Mouse (Mus musculus) midbrain, embryonic 12.5 days (tissue): ENCODE data around the gene Itga9. TPM values are rescaled to one million over a fixed set of nuclear protein-coding genes. Genes with fewer than 3 reads are reported as not detected.

Experiments
- ATAC-seq: fragments of 200-750 bp; cut with Nextera tagmentation; 2 replicates; pipeline ENCODE4 v1.8.0; 2017; ENCODE audit warnings: low read depth, moderate TSS enrichment, moderate library complexity; ENCODE audit not compliant: low FRiP score
- H3K27ac ChIP-seq: fragments of 300-500 bp; sonication (generic); replicated peaks from 2 replicates; pipeline ENCODE4 v1.5.1; 2016; ENCODE audit warnings: mild to moderate bottlenecking
- H3K27me3 ChIP-seq: fragments of 300-500 bp; sonication (generic); 2 replicates; pipeline ENCODE4 v1.6.1; 2016; ENCODE audit warnings: mild to moderate bottlenecking
- H3K36me3 ChIP-seq: fragments of 300-500 bp; sonication (generic); 2 replicates; pipeline ENCODE4 v1.6.1; 2016
- H3K4me1 ChIP-seq: fragments of 300-500 bp; sonication (generic); 2 replicates; pipeline ENCODE4 v1.6.1; 2016
- H3K4me2 ChIP-seq: fragments of 300-500 bp; sonication (generic); replicated peaks from 2 replicates; pipeline ENCODE4 v1.6.1; 2016; ENCODE audit warnings: mild to moderate bottlenecking, moderate library complexity
- H3K4me3 ChIP-seq: fragments of 300-500 bp; sonication (generic); 2 replicates; pipeline ENCODE4 v1.5.1; 2016; ENCODE audit warnings: mild to moderate bottlenecking
- H3K9ac ChIP-seq: fragments of 300-500 bp; sonication (generic); replicated peaks from 2 replicates; pipeline ENCODE4 v1.6.1; 2016; ENCODE audit warnings: mild to moderate bottlenecking, moderate library complexity
- H3K9me3 ChIP-seq: fragments of 300-500 bp; sonication (generic); 2 replicates; pipeline ENCODE4 v1.6.1; 2016; ENCODE audit warnings: mild to moderate bottlenecking
- WGBS: fragments of 180-500 bp; shearing (Covaris S2); methylation state at CpG from one replicate; pipeline ENCODE4 v1.1.7; 2016; 5-methylcytosine and 5-hydroxymethylcytosine counted together
- polyA plus RNA-seq: library from polyadenylated mRNA; unstranded; fragments of >200 nt; fragmentation: Nextera tagmentation; extraction: Ambion mirVana; gene quantifications from 2 replicates; pipeline ENCODE4 v1.2.1, GENCODE M21; 2016

Itga9 gene
- polyA plus RNA-seq, 1 experiment from 2014 or later: 10.6 TPM

- Histone ChIP-seq H3K9ac (no peak overlapping the region), H3K27me3 (no peaks in the 10 kb centered on the region), H3K27ac (no peak overlapping the region), H3K4me3 (no peak overlapping the region), H3K36me3 (no peaks in the 10 kb centered on the region), H3K4me2 (no peak overlapping the region), H3K9me3 (no peaks in the 10 kb centered on the region), H3K4me1 (peaks cover 13% of the 10 kb centered on the region)
- WGBS: 67% methylated on average over 10 of the region's 10 CpGs
- ATAC-seq: no peak
Observed at GRCm38 (mm10) chr9:118678759-118679158, 72.3 kb downstream of the Itga9 start.

- H3K4me3 ChIP-seq: no peak overlapping the region
- H3K27me3 ChIP-seq: no peaks in the 10 kb centered on the region
- H3K4me2 ChIP-seq: no peak overlapping the region
- no peak for ATAC-seq
- H3K9ac ChIP-seq: no peak overlapping the region
- 84% methylated on average over 6 of the region's 6 CpGs for WGBS
- H3K9me3 ChIP-seq: no peaks in the 10 kb centered on the region
- H3K36me3 ChIP-seq: no peaks in the 10 kb centered on the region
- no peak overlapping the region for H3K27ac ChIP-seq
- H3K4me1 ChIP-seq: peaks cover 13% of the 10 kb centered on the region
Observed at GRCm38 (mm10) chr9:118681506-118681905, 75.0 kb downstream of the Itga9 start.

- no peak for ATAC-seq
- H3K9ac ChIP-seq: no peak overlapping the region
- peaks cover 9% of the 10 kb centered on the region for H3K4me1 ChIP-seq
- no peak overlapping the region for H3K27ac ChIP-seq
- no peak overlapping the region for H3K4me3 ChIP-seq
- no peak overlapping the region for H3K4me2 ChIP-seq
- no peaks in the 10 kb centered on the region for H3K27me3 ChIP-seq
- H3K9me3 ChIP-seq: no peaks in the 10 kb centered on the region
- 87% methylated on average over 8 of the region's 8 CpGs for WGBS
- H3K36me3 ChIP-seq: no peaks in the 10 kb centered on the region
Observed at GRCm38 (mm10) chr9:118682154-118682553, 75.7 kb downstream of the Itga9 start.

GRCm38 (mm10) chr9:118683507-118683906 is 77.0 kb downstream of the Itga9 start:
- Histone ChIP-seq H3K27me3 (no peaks in the 10 kb centered on the region), H3K4me1 (no peaks in the 10 kb centered on the region), H3K4me2 (no peak overlapping the region), H3K4me3 (no peak overlapping the region), H3K27ac (no peak overlapping the region), H3K36me3 (no peaks in the 10 kb centered on the region), H3K9me3 (no peaks in the 10 kb centered on the region), H3K9ac (no peak overlapping the region)
- WGBS: 94% methylated on average over 7 of the region's 7 CpGs
- no peak for ATAC-seq

GRCm38 (mm10) chr9:118684343-118684742 is 77.9 kb downstream of the Itga9 start:
- H3K9me3 ChIP-seq: no peaks in the 10 kb centered on the region
- no peak overlapping the region for H3K27ac ChIP-seq
- H3K4me3 ChIP-seq: no peak overlapping the region
- H3K27me3 ChIP-seq: no peaks in the 10 kb centered on the region
- H3K4me2 ChIP-seq: no peak overlapping the region
- 94% methylated on average over 9 of the region's 9 CpGs for WGBS
- H3K9ac ChIP-seq: no peak overlapping the region
- no peak for ATAC-seq
- no peaks in the 10 kb centered on the region for H3K36me3 ChIP-seq
- H3K4me1 ChIP-seq: no peaks in the 10 kb centered on the region

- Histone ChIP-seq H3K27ac (no peak overlapping the region), H3K9ac (no peak overlapping the region), H3K4me3 (no peak overlapping the region), H3K4me1 (no peaks in the 10 kb centered on the region), H3K4me2 (no peak overlapping the region), H3K27me3 (no peaks in the 10 kb centered on the region), H3K9me3 (no peaks in the 10 kb centered on the region), H3K36me3 (no peaks in the 10 kb centered on the region)
- 89% methylated on average over 8 of the region's 9 CpGs for WGBS
- ATAC-seq: no peak
Observed at GRCm38 (mm10) chr9:118686166-118686961, 79.9 kb downstream of the Itga9 start.

GRCm38 (mm10) chr9:118688248-118688647 is 81.8 kb downstream of the Itga9 start:
- WGBS: 67% methylated on average over 4 of the region's 4 CpGs
- Histone ChIP-seq H3K9ac (no peak overlapping the region), H3K4me3 (no peak overlapping the region), H3K4me1 (no peaks in the 10 kb centered on the region), H3K27me3 (no peaks in the 10 kb centered on the region), H3K4me2 (no peak overlapping the region), H3K27ac (no peak overlapping the region), H3K9me3 (no peaks in the 10 kb centered on the region), H3K36me3 (no peaks in the 10 kb centered on the region)
- ATAC-seq: no peak

GRCm38 (mm10) chr9:118688921-118689451 is 82.5 kb downstream of the Itga9 start:
- no peaks in the 10 kb centered on the region for H3K27me3 ChIP-seq
- no peak overlapping the region for H3K27ac ChIP-seq
- H3K4me3 ChIP-seq: no peak overlapping the region
- ATAC-seq: no peak
- H3K4me1 ChIP-seq: no peaks in the 10 kb centered on the region
- H3K9me3 ChIP-seq: no peaks in the 10 kb centered on the region
- 77% methylated on average over 14 of the region's 14 CpGs for WGBS
- no peak overlapping the region for H3K9ac ChIP-seq
- no peaks in the 10 kb centered on the region for H3K36me3 ChIP-seq
- H3K4me2 ChIP-seq: no peak overlapping the region

- no peaks in the 10 kb centered on the region for H3K27me3 ChIP-seq
- ATAC-seq: no peak
- no peak overlapping the region for H3K9ac ChIP-seq
- H3K4me3 ChIP-seq: no peak overlapping the region
- no peaks in the 10 kb centered on the region for H3K36me3 ChIP-seq
- H3K4me1 ChIP-seq: no peaks in the 10 kb centered on the region
- H3K4me2 ChIP-seq: no peak overlapping the region
- no peaks in the 10 kb centered on the region for H3K9me3 ChIP-seq
- H3K27ac ChIP-seq: no peak overlapping the region
- 86% methylated on average over 11 of the region's 11 CpGs for WGBS
Observed at GRCm38 (mm10) chr9:118693256-118693655, 86.8 kb downstream of the Itga9 start.

GRCm38 (mm10) chr9:118694420-118694825 is 87.9 kb downstream of the Itga9 start:
- Histone ChIP-seq H3K9me3 (no peaks in the 10 kb centered on the region), H3K36me3 (no peaks in the 10 kb centered on the region)
- WGBS: 74% methylated on average over 8 of the region's 8 CpGs

GRCm38 (mm10) chr9:118698191-118698590 is 91.7 kb downstream of the Itga9 start:
- 76% methylated on average over 8 of the region's 8 CpGs for WGBS
- Histone ChIP-seq H3K9ac (no peak overlapping the region), H3K27me3 (no peaks in the 10 kb centered on the region), H3K36me3 (no peaks in the 10 kb centered on the region), H3K9me3 (no peaks in the 10 kb centered on the region), H3K4me3 (no peak overlapping the region), H3K4me1 (no peaks in the 10 kb centered on the region), H3K27ac (no peak overlapping the region), H3K4me2 (no peak overlapping the region)
- ATAC-seq: no peak

More at GRCm38 (mm10) chr9:118694420-118694825, 87.9 kb downstream of the Itga9 start:
- no peak overlapping the region for H3K27ac ChIP-seq
- no peak overlapping the region for H3K9ac ChIP-seq
- no peak overlapping the region for H3K4me3 ChIP-seq
- no peaks in the 10 kb centered on the region for H3K27me3 ChIP-seq
- no peak for ATAC-seq
- no peaks in the 10 kb centered on the region for H3K4me1 ChIP-seq
- H3K4me2 ChIP-seq: no peak overlapping the region

GRCm38 (mm10) chr9:118699716-118700115 is 93.2 kb downstream of the Itga9 start:
- H3K36me3 ChIP-seq: no peaks in the 10 kb centered on the region
- no peak overlapping the region for H3K9ac ChIP-seq
- no peaks in the 10 kb centered on the region for H3K9me3 ChIP-seq
- H3K27me3 ChIP-seq: no peaks in the 10 kb centered on the region
- no peak for ATAC-seq
- H3K4me1 ChIP-seq: no peaks in the 10 kb centered on the region
- WGBS: 88% methylated on average over 4 of the region's 4 CpGs
- H3K4me3 ChIP-seq: no peak overlapping the region
- no peak overlapping the region for H3K4me2 ChIP-seq
- no peak overlapping the region for H3K27ac ChIP-seq
